Mouse (Mus musculus) heart, adult 2 months (tissue): ENCODE data around the gene Tnfrsf11a.

Experiments used
- CTCF ChIP-seq: fragments of 200-600 bp; IDR thresholded peaks from 2 replicates; pipeline ENCODE4 v1.8.1; 2022; ENCODE audit warnings: antibody characterized with exemption, mild to moderate bottlenecking, moderate library complexity
- EP300 ChIP-seq: fragments of 200-500 bp; IDR thresholded peaks from 2 replicates; pipeline ENCODE4 v1.6.1; 2011; ENCODE audit warnings: low read depth, low read length, control low read depth; ENCODE audit not compliant: insufficient read depth

- no peak for TF ChIP-seq CTCF
- no peak for TF ChIP-seq EP300
Observed at GRCm38 (mm10) chr1:105844341-105845006, 64.0 kb downstream of the Tnfrsf11a start.
